Mouse (Mus musculus): ENCODE data around the gene Cdk14. TPM values are rescaled to one million over a fixed set of nuclear protein-coding genes. Genes with fewer than 3 reads are reported as not detected.

The Cdk14 gene
- polyA plus RNA-seq, 1 experiment from 2014 or later: 13.8 TPM

DNA sequence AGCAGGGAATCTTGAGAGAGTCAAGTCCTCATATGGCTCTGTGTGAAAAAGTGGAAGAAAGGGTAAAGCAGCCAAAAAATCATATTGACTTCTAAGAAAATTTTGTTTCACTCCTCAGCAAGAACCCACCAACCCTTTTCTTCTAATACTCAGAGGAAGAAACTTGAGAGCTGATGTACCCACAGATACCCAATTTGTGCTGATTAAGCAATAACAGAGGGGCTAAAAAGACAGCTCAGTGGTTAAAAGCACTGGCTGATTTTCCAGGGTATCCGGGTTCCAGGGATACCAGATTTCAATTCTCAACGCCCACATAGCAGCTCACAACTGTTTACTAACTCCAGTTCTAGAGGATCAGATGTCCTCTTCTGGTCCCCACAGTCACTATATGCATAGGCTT is 401.9 kb downstream of the Cdk14 start:
- H3K4me3 ChIP-seq (replicated peaks): no peak overlapping the region
- H3K36me3 ChIP-seq: no peaks in the 10 kb centered on the region
- WGBS: 67% methylated on average over 2 of the region's 2 CpGs
- H3K9me3 ChIP-seq (replicated peaks): no peaks in the 10 kb centered on the region
- no peak overlapping the region for H3K9ac ChIP-seq
- no peaks in the 10 kb centered on the region for H3K27me3 ChIP-seq
- ATAC-seq (replicated peaks; ENCODE audit: low FRiP score): no peak
- no peaks in the 10 kb centered on the region for H3K4me1 ChIP-seq
- no peak overlapping the region for H3K27ac ChIP-seq
- no peak overlapping the region for H3K4me2 ChIP-seq

- Histone ChIP-seq H3K36me3 (no peaks in the 10 kb centered on the region), H3K4me3 (replicated peaks) (no peak overlapping the region), H3K9ac (no peak overlapping the region), H3K4me1 (no peaks in the 10 kb centered on the region), H3K9me3 (replicated peaks) (no peaks in the 10 kb centered on the region), H3K4me2 (no peak overlapping the region), H3K27me3 (no peaks in the 10 kb centered on the region), H3K27ac (no peak overlapping the region)
- WGBS: 82% methylated on average over 3 of the region's 3 CpGs
- no peak for ATAC-seq (replicated peaks; ENCODE audit: low FRiP score)
These were observed 406.3 kb downstream of the Cdk14 start for GRCm38 (mm10) chr5:5013783-5014182.

DNA sequence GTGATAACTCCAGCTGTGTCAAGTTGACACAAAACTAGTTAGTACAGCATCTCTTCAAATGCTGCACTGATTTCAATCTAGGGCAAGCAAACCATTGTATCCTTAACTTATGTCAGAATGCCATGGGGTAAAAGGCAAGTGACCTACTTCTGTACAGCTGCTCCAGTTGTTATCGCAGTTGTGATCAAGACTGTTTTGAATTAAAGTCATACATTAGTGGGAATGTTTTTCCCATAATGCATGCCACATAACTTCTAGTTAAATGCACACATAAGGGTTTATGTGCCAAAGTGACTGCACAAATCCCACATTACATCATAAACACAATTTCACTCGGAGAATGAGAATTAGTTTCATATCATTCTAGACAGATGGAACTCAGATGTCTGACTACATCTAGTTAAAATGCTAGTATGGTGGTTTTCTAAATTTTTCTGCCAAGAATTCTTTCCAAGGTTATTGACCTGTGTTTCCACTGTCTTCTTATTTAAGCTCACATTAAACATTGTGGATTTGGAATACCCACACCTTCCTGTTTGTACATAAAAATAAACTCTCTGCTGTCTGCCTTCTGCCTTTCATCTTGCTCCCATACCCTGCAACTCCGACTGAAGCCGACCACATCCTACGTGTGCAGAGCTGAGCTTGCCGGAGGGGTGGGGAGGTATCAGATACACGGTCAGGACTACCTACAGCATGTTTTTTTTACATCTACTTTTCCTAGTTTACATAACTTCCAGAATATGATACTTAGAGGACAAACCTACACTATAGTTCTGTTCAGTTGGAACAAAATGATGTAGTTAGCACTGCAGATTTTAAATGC is 407.4 kb downstream of the Cdk14 start:
- 78% methylated on average over 7 of the region's 7 CpGs for WGBS
- Histone ChIP-seq H3K9me3 (replicated peaks) (no peaks in the 10 kb centered on the region), H3K27me3 (no peaks in the 10 kb centered on the region), H3K4me2 (no peak overlapping the region), H3K27ac (no peak overlapping the region), H3K4me3 (replicated peaks) (no peak overlapping the region), H3K4me1 (no peaks in the 10 kb centered on the region), H3K36me3 (no peaks in the 10 kb centered on the region), H3K9ac (no peak overlapping the region)
- ATAC-seq (replicated peaks; ENCODE audit: low FRiP score): no peak

GRCm38 (mm10) chr5:5008153-5008745 is 411.9 kb downstream of the Cdk14 start:
- Histone ChIP-seq H3K36me3 (no peaks in the 10 kb centered on the region), H3K4me2 (no peak overlapping the region), H3K4me3 (replicated peaks) (no peak overlapping the region), H3K27me3 (no peaks in the 10 kb centered on the region), H3K4me1 (no peaks in the 10 kb centered on the region), H3K27ac (no peak overlapping the region), H3K9me3 (replicated peaks) (no peaks in the 10 kb centered on the region), H3K9ac (no peak overlapping the region)
- ATAC-seq (replicated peaks; ENCODE audit: low FRiP score): no peak
- 91% methylated on average over 4 of the region's 4 CpGs for WGBS

DNA sequence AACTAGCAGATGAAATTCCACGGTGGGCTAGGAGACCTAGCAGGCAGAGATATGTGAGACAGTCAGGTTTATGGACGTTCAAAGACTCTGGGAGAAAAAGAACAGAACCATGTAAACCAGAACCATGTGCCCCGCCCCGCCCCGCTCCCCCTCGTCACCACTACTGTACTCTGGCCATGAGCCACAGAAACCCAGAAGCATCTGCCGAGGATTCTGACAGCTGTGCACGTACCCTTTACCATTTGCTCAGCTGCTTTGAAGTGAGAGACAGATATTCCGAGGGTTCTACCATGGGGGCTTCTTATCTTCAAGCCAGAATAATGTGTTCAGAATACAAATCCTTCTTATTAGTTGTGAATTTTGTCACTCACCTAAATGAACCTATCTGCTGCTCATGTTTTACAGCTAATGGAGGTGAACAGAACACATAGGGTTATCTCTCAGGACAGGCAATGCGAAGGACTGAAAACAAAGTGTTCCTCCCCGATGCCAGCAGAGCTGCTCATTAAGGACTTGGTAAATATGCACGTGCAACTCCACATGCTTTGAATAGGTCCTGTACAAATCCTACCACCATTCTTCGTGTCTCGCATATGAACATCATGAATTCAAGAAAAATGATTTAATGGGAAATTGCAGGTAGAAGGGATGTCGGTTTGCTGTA is 412.5 kb downstream of the Cdk14 start:
- H3K4me2 ChIP-seq: no peak overlapping the region
- 85% methylated on average over 15 of the region's 15 CpGs for WGBS
- ATAC-seq (replicated peaks; ENCODE audit: low FRiP score): no peak
- no peaks in the 10 kb centered on the region for H3K36me3 ChIP-seq
- no peaks in the 10 kb centered on the region for H3K4me1 ChIP-seq
- no peak overlapping the region for H3K4me3 ChIP-seq (replicated peaks)
- no peak overlapping the region for H3K27ac ChIP-seq
- no peaks in the 10 kb centered on the region for H3K27me3 ChIP-seq
- H3K9me3 ChIP-seq (replicated peaks): no peaks in the 10 kb centered on the region
- H3K9ac ChIP-seq: no peak overlapping the region

- Histone ChIP-seq H3K4me3 (replicated peaks) (no peak overlapping the region), H3K9me3 (replicated peaks) (no peaks in the 10 kb centered on the region), H3K27ac (no peak overlapping the region), H3K4me2 (no peak overlapping the region), H3K36me3 (no peaks in the 10 kb centered on the region), H3K27me3 (no peaks in the 10 kb centered on the region), H3K9ac (no peak overlapping the region), H3K4me1 (no peaks in the 10 kb centered on the region)
- WGBS: 90% methylated on average over 1 of the region's 1 CpGs
- ATAC-seq (replicated peaks; ENCODE audit: low FRiP score): no peak
These were observed 414.5 kb downstream of the Cdk14 start for GRCm38 (mm10) chr5:5005633-5006032.

- Histone ChIP-seq H3K36me3 (no peaks in the 10 kb centered on the region), H3K4me2 (no peak overlapping the region), H3K27me3 (no peaks in the 10 kb centered on the region), H3K9me3 (replicated peaks) (no peaks in the 10 kb centered on the region), H3K4me3 (replicated peaks) (no peak overlapping the region), H3K9ac (no peak overlapping the region), H3K4me1 (no peaks in the 10 kb centered on the region), H3K27ac (no peak overlapping the region)
- ATAC-seq (replicated peaks; ENCODE audit: low FRiP score): no peak
- WGBS: 94% methylated on average over 2 of the region's 2 CpGs
These were observed 415.4 kb downstream of the Cdk14 start for GRCm38 (mm10) chr5:5004740-5005139.

GRCm38 (mm10) chr5:4993192-4993601 is 426.9 kb downstream of the Cdk14 start:
- no peak overlapping the region for H3K9ac ChIP-seq
- H3K4me3 ChIP-seq (replicated peaks): no peak overlapping the region
- 85% methylated on average over 4 of the region's 4 CpGs for WGBS
- no peaks in the 10 kb centered on the region for H3K4me1 ChIP-seq
- no peaks in the 10 kb centered on the region for H3K36me3 ChIP-seq
- no peak for ATAC-seq (replicated peaks; ENCODE audit: low FRiP score)
- H3K9me3 ChIP-seq (replicated peaks): no peaks in the 10 kb centered on the region
- H3K4me2 ChIP-seq: no peak overlapping the region
- H3K27ac ChIP-seq: no peak overlapping the region
- H3K27me3 ChIP-seq: no peaks in the 10 kb centered on the region

GRCm38 (mm10) chr5:4991023-4991422 is 429.1 kb downstream of the Cdk14 start:
- H3K4me3 ChIP-seq (replicated peaks): no peak overlapping the region
- no peak overlapping the region for H3K4me2 ChIP-seq
- H3K4me1 ChIP-seq: no peaks in the 10 kb centered on the region
- H3K9ac ChIP-seq: no peak overlapping the region
- no peaks in the 10 kb centered on the region for H3K36me3 ChIP-seq
- 63% methylated on average over 2 of the region's 2 CpGs for WGBS
- no peak for ATAC-seq (replicated peaks; ENCODE audit: low FRiP score)
- no peaks in the 10 kb centered on the region for H3K27me3 ChIP-seq
- H3K27ac ChIP-seq: no peak overlapping the region
- no peaks in the 10 kb centered on the region for H3K9me3 ChIP-seq (replicated peaks)

DNA sequence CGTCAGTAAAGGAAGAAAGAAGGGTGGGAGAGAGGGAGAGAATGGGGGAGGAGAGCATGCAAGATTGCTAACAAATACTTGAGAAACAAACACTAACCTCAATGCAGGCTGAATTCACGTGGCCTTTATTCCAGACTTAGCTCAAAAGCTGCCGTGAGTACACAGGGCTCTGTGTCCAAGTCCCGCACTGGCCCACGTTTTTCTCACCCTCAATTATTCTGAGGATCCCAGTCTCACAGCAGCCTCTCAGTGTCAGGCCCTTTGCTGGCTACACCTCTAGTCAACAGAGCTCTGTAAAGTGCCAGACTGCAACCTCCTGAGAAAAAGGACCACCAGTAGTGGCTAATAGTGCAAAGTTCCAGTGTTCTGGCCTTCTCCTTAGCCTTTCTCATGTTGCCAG is 429.9 kb downstream of the Cdk14 start:
- ATAC-seq (replicated peaks; ENCODE audit: low FRiP score): no peak
- 58% methylated on average over 5 of the region's 5 CpGs for WGBS

GRCm38 (mm10) chr5:4986181-4986580 is 433.9 kb downstream of the Cdk14 start:
- Histone ChIP-seq H3K4me2 (no peak overlapping the region), H3K9ac (no peak overlapping the region), H3K27me3 (no peaks in the 10 kb centered on the region), H3K36me3 (no peaks in the 10 kb centered on the region), H3K4me1 (no peaks in the 10 kb centered on the region), H3K9me3 (replicated peaks) (no peaks in the 10 kb centered on the region), H3K4me3 (replicated peaks) (no peak overlapping the region), H3K27ac (no peak overlapping the region)
- no peak for ATAC-seq (replicated peaks; ENCODE audit: low FRiP score)
- 90% methylated on average over 2 of the region's 2 CpGs for WGBS

More for the DNA sequence above, 429.9 kb downstream of the Cdk14 start:
- Histone ChIP-seq H3K27ac (no peak overlapping the region), H3K4me2 (no peak overlapping the region), H3K4me1 (no peaks in the 10 kb centered on the region), H3K4me3 (replicated peaks) (no peak overlapping the region), H3K9me3 (replicated peaks) (no peaks in the 10 kb centered on the region), H3K27me3 (no peaks in the 10 kb centered on the region), H3K9ac (no peak overlapping the region), H3K36me3 (no peaks in the 10 kb centered on the region)

DNA sequence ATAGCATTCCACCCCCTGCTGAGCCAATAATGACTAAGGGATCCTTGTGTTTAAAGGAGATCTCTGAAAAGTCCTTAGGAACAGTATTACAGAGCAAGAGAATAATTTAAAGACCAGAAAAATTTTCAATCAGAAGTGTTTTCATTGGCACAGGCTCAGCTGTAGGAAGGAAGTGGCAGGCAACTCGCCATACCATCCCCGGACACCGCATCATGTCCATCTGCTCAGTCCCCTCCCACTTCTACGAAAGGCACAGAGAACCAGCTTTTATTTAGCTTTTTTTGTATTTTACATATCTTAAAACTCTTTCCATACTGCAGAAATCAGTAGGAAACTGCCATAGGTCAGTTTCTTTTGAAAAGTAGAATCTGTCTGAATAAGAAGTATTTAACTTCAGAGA is 440.6 kb downstream of the Cdk14 start:
- no peak overlapping the region for H3K9ac ChIP-seq
- H3K9me3 ChIP-seq (replicated peaks): no peaks in the 10 kb centered on the region
- WGBS: 71% methylated on average over 4 of the region's 4 CpGs
- no peaks in the 10 kb centered on the region for H3K4me1 ChIP-seq
- H3K4me2 ChIP-seq: no peak overlapping the region
- no peaks in the 10 kb centered on the region for H3K36me3 ChIP-seq
- no peak overlapping the region for H3K27ac ChIP-seq
- no peak overlapping the region for H3K4me3 ChIP-seq (replicated peaks)
- ATAC-seq (replicated peaks; ENCODE audit: low FRiP score): no peak
- H3K27me3 ChIP-seq: no peaks in the 10 kb centered on the region
